Mouse (Mus musculus): ENCODE results near the gene Prss29. TPM values are rescaled to one million over a fixed set of nuclear protein-coding genes. Genes with fewer than 3 reads are reported as not detected.

Gene Prss29
- polyA plus RNA-seq, 1 experiment, result not detected

DNA sequence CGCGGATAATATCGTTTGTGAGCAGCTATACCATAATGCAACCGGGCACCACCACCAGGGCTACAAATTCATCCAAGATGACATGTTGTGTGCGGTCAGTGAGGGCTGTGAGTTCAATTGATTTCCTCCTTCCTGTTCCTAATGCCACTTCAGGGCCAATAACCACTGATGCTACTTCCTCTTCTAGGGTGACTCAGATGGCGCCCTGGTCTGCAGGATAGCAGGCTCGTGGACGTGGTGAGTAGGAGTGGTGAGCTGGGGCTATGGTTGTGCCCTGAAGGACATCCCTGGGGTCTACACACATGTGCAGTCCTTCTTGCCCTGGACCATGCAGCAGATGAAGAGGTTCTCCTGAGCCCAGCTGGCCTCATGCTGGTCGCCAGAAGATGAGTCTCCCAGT is 13.9 kb downstream of the Prss29 start:
- no peak overlapping the region for H3K9ac ChIP-seq (ENCODE audit: low read depth, poor library complexity, severe bottlenecking)
- no peak for TF ChIP-seq CTCF (IDR thresholded peaks at IDR 0.05; ENCODE audit: low read depth, low read length)
- TF ChIP-seq EP300 (IDR thresholded peaks at IDR 0.05; ENCODE audit: insufficient read depth, low read depth, low read length), result no peak
- no peak for TF ChIP-seq POLR2A (IDR thresholded peaks at IDR 0.05; ENCODE audit: insufficient read depth, low read length)
- H3K27ac ChIP-seq (ENCODE audit: insufficient read depth, low read length), result no peak overlapping the region
- H3K36me3 ChIP-seq (ENCODE audit: control insufficient read depth, insufficient read depth, low read length, poor library complexity, severe bottlenecking), result no peaks in the 10 kb centered on the region
- H3K4me1 ChIP-seq (ENCODE audit: control insufficient read depth, insufficient read depth, low read length), result no peaks in the 10 kb centered on the region
- H3K27me3 ChIP-seq (ENCODE audit: control insufficient read depth, insufficient read depth, low read length, poor library complexity, severe bottlenecking), result no peaks in the 10 kb centered on the region
- H3K4me3 ChIP-seq (ENCODE audit: low read depth, low read length), result no peak overlapping the region
- H3K9me3 ChIP-seq (replicated peaks; ENCODE audit: control insufficient read depth, insufficient read depth, low read length, poor library complexity, severe bottlenecking), result no peaks in the 10 kb centered on the region

DNA sequence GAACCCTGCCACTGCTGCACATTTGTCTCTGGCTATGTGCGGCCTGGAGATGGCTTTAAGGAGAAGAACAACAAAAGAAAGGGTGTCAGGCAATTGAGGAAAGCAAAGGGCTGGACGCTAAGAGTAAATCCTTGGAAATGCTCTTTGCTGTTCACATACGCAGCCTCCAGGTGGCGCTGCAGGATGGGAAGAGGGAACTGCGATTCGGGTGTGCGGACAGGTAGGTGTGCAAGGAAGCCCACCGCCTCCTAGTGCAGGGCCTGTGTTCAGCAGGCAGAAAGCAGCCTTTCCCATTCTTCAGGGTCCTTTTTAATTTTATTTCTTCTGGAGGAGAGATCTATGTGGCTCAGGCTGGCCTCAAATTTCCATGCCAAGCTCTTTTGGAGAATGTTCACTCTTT is 15.5 kb downstream of the Prss29 start:
- Histone ChIP-seq H3K4me3 (ENCODE audit: low read depth, low read length) (no peak overlapping the region), H3K36me3 (ENCODE audit: control insufficient read depth, insufficient read depth, low read length, poor library complexity, severe bottlenecking) (no peaks in the 10 kb centered on the region), H3K27ac (ENCODE audit: insufficient read depth, low read length) (no peak overlapping the region), H3K9me3 (replicated peaks; ENCODE audit: control insufficient read depth, insufficient read depth, low read length, poor library complexity, severe bottlenecking) (no peaks in the 10 kb centered on the region), H3K9ac (ENCODE audit: low read depth, poor library complexity, severe bottlenecking) (no peak overlapping the region), H3K27me3 (ENCODE audit: control insufficient read depth, insufficient read depth, low read length, poor library complexity, severe bottlenecking) (no peaks in the 10 kb centered on the region), H3K4me1 (ENCODE audit: control insufficient read depth, insufficient read depth, low read length) (no peaks in the 10 kb centered on the region)
- TF ChIP-seq EP300 (IDR thresholded peaks at IDR 0.05; ENCODE audit: insufficient read depth, low read depth, low read length), result no peak
- peak; percentile 100 for TF ChIP-seq CTCF (IDR thresholded peaks at IDR 0.05; ENCODE audit: low read depth, low read length)

DNA sequence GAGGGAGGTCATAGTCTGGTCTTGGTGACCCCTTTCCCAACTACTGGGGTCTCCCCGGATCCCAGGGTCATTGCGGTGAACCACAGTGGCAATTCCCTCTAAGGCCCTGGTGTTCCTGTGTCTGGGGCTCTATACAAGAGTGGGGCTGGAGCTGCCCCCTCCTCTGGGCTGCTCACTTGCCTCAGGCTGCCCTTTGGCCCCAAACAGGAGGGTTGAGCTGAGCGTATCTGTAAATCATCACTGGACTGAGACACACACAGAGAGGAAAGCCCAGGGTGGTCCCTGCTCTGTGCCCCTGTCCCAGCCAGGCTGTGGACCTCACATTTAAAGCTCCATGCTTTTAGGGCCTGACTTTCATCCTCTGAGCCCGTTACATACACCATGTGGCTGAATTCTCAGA is 19.8 kb downstream of the Prss29 start:
- no peaks in the 10 kb centered on the region for H3K4me1 ChIP-seq (ENCODE audit: control insufficient read depth, insufficient read depth, low read length)
- no peak for TF ChIP-seq CTCF (IDR thresholded peaks at IDR 0.05; ENCODE audit: low read depth, low read length)
- TF ChIP-seq POLR2A (IDR thresholded peaks at IDR 0.05; ENCODE audit: insufficient read depth, low read length), result no peak
- TF ChIP-seq EP300 (IDR thresholded peaks at IDR 0.05; ENCODE audit: insufficient read depth, low read depth, low read length), result no peak
- H3K4me3 ChIP-seq (ENCODE audit: low read depth, low read length), result no peak overlapping the region
- H3K27ac ChIP-seq (ENCODE audit: insufficient read depth, low read length), result no peak overlapping the region
- no peaks in the 10 kb centered on the region for H3K27me3 ChIP-seq (ENCODE audit: control insufficient read depth, insufficient read depth, low read length, poor library complexity, severe bottlenecking)
- H3K36me3 ChIP-seq (ENCODE audit: control insufficient read depth, insufficient read depth, low read length, poor library complexity, severe bottlenecking), result no peaks in the 10 kb centered on the region
- no peaks in the 10 kb centered on the region for H3K9me3 ChIP-seq (replicated peaks; ENCODE audit: control insufficient read depth, insufficient read depth, low read length, poor library complexity, severe bottlenecking)
- H3K9ac ChIP-seq (ENCODE audit: low read depth, poor library complexity, severe bottlenecking), result no peak overlapping the region

DNA sequence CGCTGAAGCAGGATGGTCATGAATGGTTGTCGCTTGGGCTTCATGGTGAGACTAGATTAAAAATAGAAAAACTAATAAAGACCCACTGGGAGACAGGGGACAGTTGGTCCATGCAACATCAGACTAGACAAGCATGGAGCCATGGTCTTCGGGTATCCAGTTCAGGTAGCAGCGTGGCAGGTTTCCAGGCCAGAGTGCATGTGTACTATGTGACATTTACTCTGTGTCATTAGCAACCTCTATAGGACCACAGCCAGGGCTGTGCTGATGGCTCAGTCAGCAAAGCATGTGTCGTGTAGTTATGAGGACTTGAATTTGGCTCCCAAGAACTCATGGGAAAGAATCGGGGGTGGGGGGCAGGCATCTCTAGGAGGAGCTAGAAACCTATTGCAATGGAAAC is 21.5 kb downstream of the Prss29 start:
- H3K27me3 ChIP-seq (ENCODE audit: control insufficient read depth, insufficient read depth, low read length, poor library complexity, severe bottlenecking), result no peaks in the 10 kb centered on the region
- no peak overlapping the region for H3K4me3 ChIP-seq (ENCODE audit: low read depth, low read length)
- H3K9me3 ChIP-seq (replicated peaks; ENCODE audit: control insufficient read depth, insufficient read depth, low read length, poor library complexity, severe bottlenecking), result no peaks in the 10 kb centered on the region
- no peak overlapping the region for H3K27ac ChIP-seq (ENCODE audit: insufficient read depth, low read length)
- H3K36me3 ChIP-seq (ENCODE audit: control insufficient read depth, insufficient read depth, low read length, poor library complexity, severe bottlenecking), result no peaks in the 10 kb centered on the region
- no peak overlapping the region for H3K9ac ChIP-seq (ENCODE audit: low read depth, poor library complexity, severe bottlenecking)
- TF ChIP-seq POLR2A (IDR thresholded peaks at IDR 0.05; ENCODE audit: insufficient read depth, low read length), result no peak
- no peaks in the 10 kb centered on the region for H3K4me1 ChIP-seq (ENCODE audit: control insufficient read depth, insufficient read depth, low read length)

DNA sequence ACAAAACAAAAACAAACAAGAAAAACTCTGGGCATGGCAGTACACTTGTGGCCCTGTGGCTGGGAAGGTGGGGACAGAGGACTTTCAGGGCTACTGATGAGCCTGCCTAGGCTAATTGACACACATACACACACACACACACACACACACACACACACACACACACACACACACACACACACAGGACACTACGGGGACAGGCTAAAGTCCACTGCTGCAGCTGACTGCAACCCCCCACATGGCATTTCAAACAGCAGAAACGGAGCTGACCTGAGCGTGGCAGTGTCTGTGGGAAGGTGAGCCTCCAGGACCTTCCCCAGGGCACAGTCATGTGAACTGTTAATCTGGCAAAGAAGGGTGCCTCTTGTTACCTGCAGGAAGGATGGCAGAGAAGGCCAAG is 23.0 kb downstream of the Prss29 start:
- no peaks in the 10 kb centered on the region for H3K4me1 ChIP-seq (ENCODE audit: control insufficient read depth, insufficient read depth, low read length)
- no peaks in the 10 kb centered on the region for H3K9me3 ChIP-seq (replicated peaks; ENCODE audit: control insufficient read depth, insufficient read depth, low read length, poor library complexity, severe bottlenecking)
- H3K4me3 ChIP-seq (ENCODE audit: low read depth, low read length), result no peak overlapping the region
- TF ChIP-seq CTCF (IDR thresholded peaks at IDR 0.05; ENCODE audit: low read depth, low read length) (no peak), POLR2A (IDR thresholded peaks at IDR 0.05; ENCODE audit: insufficient read depth, low read length) (no peak), EP300 (IDR thresholded peaks at IDR 0.05; ENCODE audit: insufficient read depth, low read depth, low read length) (no peak)
- H3K27ac ChIP-seq (ENCODE audit: insufficient read depth, low read length), result no peak overlapping the region
- H3K9ac ChIP-seq (ENCODE audit: low read depth, poor library complexity, severe bottlenecking), result no peak overlapping the region
- no peaks in the 10 kb centered on the region for H3K27me3 ChIP-seq (ENCODE audit: control insufficient read depth, insufficient read depth, low read length, poor library complexity, severe bottlenecking)
- no peaks in the 10 kb centered on the region for H3K36me3 ChIP-seq (ENCODE audit: control insufficient read depth, insufficient read depth, low read length, poor library complexity, severe bottlenecking)

DNA sequence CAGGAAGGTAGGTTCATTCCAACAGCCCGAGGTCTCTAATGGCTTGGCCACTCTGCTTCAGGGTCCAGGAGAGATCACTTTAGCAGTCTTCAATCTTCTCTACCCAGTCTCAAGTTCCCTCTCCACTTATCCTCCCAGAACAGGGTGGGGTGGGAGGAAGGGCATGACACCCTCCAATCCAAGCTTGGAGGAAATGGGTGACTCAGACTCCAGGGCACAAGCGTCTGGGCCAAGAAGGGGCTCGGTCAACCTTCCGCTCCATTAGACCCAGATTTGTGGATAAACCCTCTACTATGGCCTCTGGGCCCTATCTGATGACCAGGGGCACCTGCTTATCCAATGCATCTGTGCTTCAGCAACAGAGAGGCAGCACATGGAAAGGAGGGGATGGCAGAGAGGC is 27.0 kb downstream of the Prss29 start, which contains the start of gene Tpsab1:
TSS of gene Tpsab1 (minus strand) at position 101 of the 400 bp plus-strand sequence.
- Histone ChIP-seq H3K36me3 (ENCODE audit: control insufficient read depth, insufficient read depth, low read length, poor library complexity, severe bottlenecking) (no peaks in the 10 kb centered on the region), H3K9me3 (replicated peaks; ENCODE audit: control insufficient read depth, insufficient read depth, low read length, poor library complexity, severe bottlenecking) (no peaks in the 10 kb centered on the region), H3K4me3 (ENCODE audit: low read depth, low read length) (no peak within 1 kb of the TSS), H3K4me1 (ENCODE audit: control insufficient read depth, insufficient read depth, low read length) (no peaks in the 10 kb centered on the region), H3K27me3 (ENCODE audit: control insufficient read depth, insufficient read depth, low read length, poor library complexity, severe bottlenecking) (no peaks in the 10 kb centered on the region), H3K9ac (ENCODE audit: low read depth, poor library complexity, severe bottlenecking) (no peak within 1 kb of the TSS), H3K27ac (ENCODE audit: insufficient read depth, low read length) (no peak within 1 kb of the TSS)
- no peak for TF ChIP-seq EP300 (IDR thresholded peaks at IDR 0.05; ENCODE audit: insufficient read depth, low read depth, low read length)
- TF ChIP-seq CTCF (IDR thresholded peaks at IDR 0.05; ENCODE audit: low read depth, low read length), result no peak
- no peak for TF ChIP-seq POLR2A (IDR thresholded peaks at IDR 0.05; ENCODE audit: insufficient read depth, low read length)
